ENCODE assay signal across 37 mouse cellular contexts in the genomic region with DNA sequence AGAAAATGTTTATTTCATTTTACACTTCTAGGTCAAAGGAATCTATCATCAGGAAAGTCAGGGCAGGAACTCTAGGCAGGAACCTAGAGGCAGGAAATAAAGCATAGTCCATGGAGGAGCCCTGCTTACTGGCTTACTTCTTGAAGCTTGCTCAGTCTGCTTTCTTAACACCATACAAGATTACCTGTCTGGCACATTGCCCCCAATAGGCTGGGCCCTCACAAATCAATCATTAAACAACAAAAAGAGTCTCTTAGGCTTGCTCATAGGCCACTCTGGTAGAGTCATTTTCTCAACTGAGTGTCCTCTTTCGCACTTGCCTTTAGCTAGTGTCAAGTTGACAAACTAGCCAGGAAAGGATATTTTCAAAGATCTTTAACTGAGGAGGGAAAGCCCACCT. TPM values are rescaled to one million over a fixed set of nuclear protein-coding genes. Genes with fewer than 3 reads are reported as not detected.
"Had no signal": no experiment of that assay in that cellular context is flagged by ENCODE, and none has a peak within 500 bp of the region (broad histone marks: within the 10 kb centered on the region; RNA-seq: fewer than 3 reads in every experiment).

No protein-coding gene starts in this region.

- DNase-seq: gastrocnemius, adult 2 months; gastrocnemius, postnatal 10 days; gastrocnemius, postnatal 25 days; heart, adult 18-20 months; heart, postnatal 10 days; heart, postnatal 4 days; kidney, adult 18-20 months; liver; liver, embryonic 13.5 days had no signal

- H3K27ac ChIP-seq: gastrocnemius, adult 2 months; heart, embryonic 10.5 days; hindbrain, embryonic 10.5 days; hindbrain, embryonic 12.5 days; hindbrain, embryonic 14.5 days; intestine, embryonic 15.5 days; kidney, postnatal 0 days; layer of hippocampus, adult 2 months; left cerebral cortex, adult 2 months; limb, embryonic 10.5 days; limb, embryonic 12.5 days; liver, embryonic 13.5 days; liver, embryonic 15.5 days had no signal

- H3K9ac ChIP-seq: heart, embryonic 12.5 days; hindbrain, embryonic 12.5 days; hindbrain, embryonic 14.5 days; intestine, embryonic 15.5 days; limb, embryonic 12.5 days; liver, embryonic 13.5 days; liver, embryonic 15.5 days had no signal

- H3K4me3 ChIP-seq: gastrocnemius, adult 2 months; heart, embryonic 10.5 days; heart, embryonic 12.5 days; hindbrain, embryonic 10.5 days; hindbrain, embryonic 12.5 days; intestine, embryonic 15.5 days; layer of hippocampus, adult 2 months; left cerebral cortex, adult 2 months; limb, embryonic 10.5 days; limb, embryonic 12.5 days; liver, embryonic 13.5 days; liver, embryonic 15.5 days had no signal

- ATAC-seq: hindbrain, embryonic 16.5 days; inflammation-experienced regulatory T-cells, adult 6 months; intestine, embryonic 15.5 days; intestine, postnatal 0 days had no signal

- H3K4me2 ChIP-seq: heart, embryonic 12.5 days; hindbrain, embryonic 12.5 days; hindbrain, embryonic 14.5 days; intestine, embryonic 15.5 days; limb, embryonic 12.5 days; liver, embryonic 13.5 days; liver, embryonic 15.5 days had no signal

- H3K9me3 ChIP-seq: heart, embryonic 10.5 days; hindbrain, embryonic 10.5 days; hindbrain, embryonic 12.5 days; intestine, embryonic 15.5 days; limb, embryonic 10.5 days; limb, embryonic 12.5 days; liver, embryonic 13.5 days; liver, embryonic 15.5 days had no signal

- H3K27me3 ChIP-seq: heart, embryonic 12.5 days; hindbrain, embryonic 12.5 days; intestine, embryonic 15.5 days; limb, embryonic 12.5 days; liver, embryonic 13.5 days; liver, embryonic 15.5 days had no signal

RNA-seq across cellular contexts. Expression of a gene that starts 15.2 kb away (rescaled TPM):
- total RNA-seq: gastrocnemius, adult 2 months; gastrocnemius, postnatal 10 days; gastrocnemius, postnatal 25 days; gastrocnemius, postnatal 4 days; granulocyte monocyte progenitor cell, adult 5-6 weeks; heart, adult 18-20 months; heart, adult 8-10 months; heart, postnatal 10 days; heart, postnatal 25 days; heart, postnatal 4 days; layer of hippocampus, adult 2 months; layer of hippocampus, postnatal 10 days; layer of hippocampus, postnatal 25 days; left cerebral cortex, adult 2 months; left cerebral cortex, postnatal 14 days; left cerebral cortex, postnatal 36 days had no signal
- polyA plus RNA-seq: frontal cortex, adult 2 months; heart, embryonic 10.5 days; heart, embryonic 12.5 days; heart, embryonic 14.5 days; heart, embryonic 16.5 days; hindbrain, embryonic 10.5 days; hindbrain, embryonic 12.5 days; hindbrain, embryonic 14.5 days; hindbrain, embryonic 16.5 days; inflammation-experienced regulatory T-cells, adult 6 months; intestine, embryonic 15.5 days; intestine, postnatal 0 days; kidney, embryonic 14.5 days; kidney, postnatal 0 days; limb, embryonic 10.5 days; limb, embryonic 12.5 days; limb, embryonic 14.5 days; liver, embryonic 13.5 days; liver, embryonic 15.5 days had no signal
